Mouse (Mus musculus) cerebellum, adult 2 months (tissue): ENCODE results near the gene Epyc. TPM values are rescaled to one million over a fixed set of nuclear protein-coding genes. Genes with fewer than 3 reads are reported as not detected.

ENCODE experiments used
- DNase-seq, 2 experiments: peaks; one replicate each; pipeline ENCODE4 v3.0.0; 2021
- H3K27ac ChIP-seq: fragments of 200-500 bp; 2 replicates; pipeline ENCODE4 v1.5.1; 2012; ENCODE audit warnings: low read length, control low read depth, inconsistent platforms; ENCODE audit not compliant: insufficient read depth
- H3K27me3 ChIP-seq: fragments of 200-500 bp; 2 replicates; pipeline ENCODE4 v1.6.1; 2012; ENCODE audit warnings: inconsistent platforms, mild to moderate bottlenecking, low read length, moderate library complexity; ENCODE audit not compliant: control insufficient read depth, insufficient read depth
- H3K4me1 ChIP-seq: fragments of 200-500 bp; 2 replicates; pipeline ENCODE4 v1.6.1; 2011; ENCODE audit warnings: low read length; ENCODE audit not compliant: control insufficient read depth, insufficient read depth
- H3K4me3 ChIP-seq: fragments of 200-500 bp; replicated peaks from 2 replicates; pipeline ENCODE3; 2011; ENCODE audit warnings: mild to moderate bottlenecking, low read depth, low read length, control low read depth; ENCODE audit not compliant: insufficient read depth
- CTCF ChIP-seq: fragments of 200-500 bp; IDR thresholded peaks from 2 replicates; pipeline ENCODE4 v1.5.1; 2011; ENCODE audit warnings: low read depth, mild to moderate bottlenecking, control low read depth, low read length, moderate library complexity, borderline replicate concordance; ENCODE audit not compliant: insufficient read depth
- POLR2A ChIP-seq: fragments of 200-500 bp; IDR thresholded peaks from 2 replicates; pipeline ENCODE4 v1.6.1; 2011; ENCODE audit warnings: low read length, control low read depth, borderline replicate concordance; ENCODE audit not compliant: insufficient read depth
- WGBS: fragments of 180-500 bp; shearing (Covaris S2); methylation state at CpG from one replicate; pipeline ENCODE4 v1.1.7; 2018; 5-methylcytosine and 5-hydroxymethylcytosine counted together
- polyA plus RNA-seq: library from polyadenylated mRNA; depleted of rRNA; stranded (reverse); fragments of >200 nt; gene quantifications from 2 replicates; pipeline ENCODE4 v1.2.3, GENCODE M21; 2012

Epyc gene
- polyA plus RNA-seq, 1 experiment, result 0.05 TPM

DNA sequence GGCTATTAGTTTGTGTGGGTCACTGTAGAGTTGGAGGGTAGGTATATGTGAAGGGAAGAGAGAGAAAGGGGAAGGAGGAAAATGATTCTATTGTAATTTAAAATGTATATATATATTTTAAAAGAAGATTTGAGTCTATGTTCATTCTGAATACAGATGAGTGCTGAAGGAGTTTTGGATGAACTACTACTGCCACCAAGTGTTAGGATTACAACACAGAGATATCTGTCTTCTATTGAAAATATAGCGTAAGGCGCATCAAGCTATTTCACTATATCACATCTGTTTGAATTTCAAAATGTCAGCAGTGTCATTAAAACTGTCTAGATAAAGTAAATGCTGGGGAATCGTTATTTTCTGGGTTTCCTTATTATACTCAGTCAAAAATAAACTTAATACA lies 45.6 kb downstream of the Epyc start:
- H3K27ac ChIP-seq, result no peak overlapping the region
- 80% methylated on average over 3 of the region's 3 CpGs for WGBS
- no peak for DNase-seq

DNA sequence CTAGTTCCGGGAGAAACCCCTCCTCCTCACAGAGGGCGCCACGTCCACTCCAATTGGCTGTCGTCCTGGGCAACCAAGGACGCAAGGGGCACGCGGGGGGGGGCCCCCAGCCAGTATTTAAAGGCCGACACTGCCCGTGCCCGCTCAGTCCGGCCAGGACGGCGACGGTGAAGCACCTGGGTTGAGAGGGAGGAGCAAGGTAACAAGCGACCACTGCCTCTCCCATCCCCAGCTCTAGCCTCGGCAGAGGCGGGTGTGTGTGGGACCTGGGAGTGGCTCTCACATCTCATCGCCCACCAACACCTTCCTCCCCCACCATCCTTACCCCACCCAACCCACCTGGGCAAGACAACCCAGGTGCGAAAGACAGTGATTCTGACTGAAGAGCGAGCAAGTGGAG lies 49.0 kb downstream of the Epyc start, which contains the start of gene Ccer1:
Ccer1 (plus strand) TSS at position 147 of the 400 bp plus-strand sequence.
- Histone ChIP-seq H3K27ac (no peak within 1 kb of the TSS), H3K27me3 (no peaks in the 10 kb centered on the region), H3K4me1 (no peaks in the 10 kb centered on the region), H3K4me3 (no peak within 1 kb of the TSS)
- TF ChIP-seq CTCF (no peak), POLR2A (no peak)
- WGBS, result 73% methylated on average over 20 of the region's 20 CpGs
- DNase-seq, result no peak

More for the DNA sequence above, 45.6 kb downstream of the Epyc start:
- Histone ChIP-seq H3K4me1 (no peaks in the 10 kb centered on the region), H3K4me3 (no peak overlapping the region), H3K27me3 (no peaks in the 10 kb centered on the region)
- TF ChIP-seq POLR2A, result no peak
- TF ChIP-seq CTCF, result peak; percentile 32; the same call in 1 of the 2 replicates

DNA sequence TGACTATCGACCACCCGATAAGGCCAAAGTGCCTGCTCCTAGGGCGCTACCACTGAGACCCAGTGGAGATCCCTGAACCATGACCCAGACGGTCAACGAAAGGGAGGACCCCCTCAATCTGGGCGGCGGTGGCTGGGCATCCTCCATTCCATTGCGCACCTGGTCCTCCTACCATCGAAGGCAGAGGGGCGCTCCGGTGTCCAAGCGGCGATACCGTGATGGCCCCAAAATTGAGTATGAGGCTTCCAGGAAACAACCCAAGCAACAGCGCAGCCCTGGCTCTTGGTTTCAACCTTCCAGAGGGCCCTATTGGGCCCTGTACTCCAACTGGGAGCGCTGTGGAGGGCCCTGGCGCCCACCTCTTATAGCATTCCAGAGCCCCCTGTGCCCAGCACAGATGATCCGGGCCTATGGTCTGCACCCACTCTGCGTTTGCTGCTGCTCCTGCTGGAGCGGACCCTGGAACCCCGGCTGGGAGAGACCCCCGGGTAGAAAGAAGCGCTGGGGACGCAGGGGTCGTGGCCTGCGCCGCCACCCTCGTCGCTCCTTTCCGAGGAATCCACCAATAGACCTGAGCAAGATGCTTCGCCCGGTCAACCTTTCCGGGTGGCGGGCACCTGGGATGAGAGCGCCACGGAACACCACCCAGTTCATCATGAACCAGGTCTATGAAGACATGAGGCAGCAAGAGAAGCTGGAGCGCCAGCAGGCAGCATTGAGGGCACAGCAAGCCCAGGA lies 49.7 kb downstream of the Epyc start:
- Histone ChIP-seq H3K4me1 (no peaks in the 10 kb centered on the region), H3K4me3 (no peak overlapping the region), H3K27ac (no peak overlapping the region), H3K27me3 (no peaks in the 10 kb centered on the region)
- DNase-seq, result no peak
- no peak for TF ChIP-seq CTCF
- TF ChIP-seq POLR2A, result no peak
- 95% methylated on average over 37 of the region's 37 CpGs for WGBS

- Histone ChIP-seq H3K4me3 (no peak overlapping the region), H3K27me3 (no peaks in the 10 kb centered on the region), H3K27ac (no peak overlapping the region), H3K4me1 (no peaks in the 10 kb centered on the region)
- no peak for DNase-seq
- no peak for TF ChIP-seq POLR2A
- no peak for TF ChIP-seq CTCF
Measured at GRCm38 (mm10) chr10:97702321-97702720, 58.5 kb downstream of the Epyc start.

DNA sequence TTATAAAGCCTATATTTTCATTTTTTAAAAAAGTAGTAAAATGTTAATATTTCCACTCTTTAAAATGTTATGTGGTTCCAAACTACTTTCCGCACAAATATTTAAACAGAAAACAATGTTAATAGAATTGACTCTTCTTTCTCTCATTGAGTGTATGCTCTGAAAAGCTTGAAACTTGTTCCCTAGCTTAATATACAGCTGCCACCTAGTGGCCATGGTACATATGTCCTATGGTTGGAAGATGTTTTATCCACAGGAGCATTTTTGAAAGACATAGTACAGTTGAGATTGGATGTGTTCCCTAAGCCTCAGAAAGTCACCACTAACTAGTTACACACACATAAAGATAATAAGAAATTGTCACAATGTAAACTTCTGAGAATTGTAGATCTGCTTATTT lies 60.7 kb downstream of the Epyc start:
- DNase-seq, result peak in 1 of 2 experiments; percentile 31
- Histone ChIP-seq H3K27ac (no peak overlapping the region), H3K4me1 (no peaks in the 10 kb centered on the region), H3K4me3 (no peak overlapping the region), H3K27me3 (no peaks in the 10 kb centered on the region)
- WGBS, result 51% methylated on average over 1 of the region's 1 CpGs
- no peak for TF ChIP-seq POLR2A
- peak; percentile 19; the same call in 1 of the 2 replicates for TF ChIP-seq CTCF

DNA sequence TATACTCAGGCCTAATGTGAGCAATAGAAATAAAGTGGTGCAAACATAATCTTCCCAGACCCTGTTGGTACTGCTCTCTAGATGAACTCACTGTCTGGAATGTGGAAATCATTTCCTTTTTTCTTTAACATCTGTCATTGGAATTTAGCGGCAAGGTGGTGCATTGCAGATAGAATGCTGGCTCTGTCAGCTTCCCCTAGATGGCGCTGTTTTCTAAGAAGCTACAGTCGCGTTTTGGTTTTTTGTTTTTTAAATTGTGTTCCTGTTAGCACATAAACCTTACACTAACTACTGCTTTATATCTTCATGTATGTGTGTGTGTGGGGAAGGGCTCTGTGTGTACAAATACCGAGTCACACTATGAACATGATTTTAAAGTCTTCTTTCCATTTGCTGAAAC lies 68.8 kb downstream of the Epyc start:
- H3K4me3 ChIP-seq, result no peak overlapping the region
- 1% methylated on average over 5 of the region's 5 CpGs for WGBS
- no peaks in the 10 kb centered on the region for H3K27me3 ChIP-seq
- no peaks in the 10 kb centered on the region for H3K4me1 ChIP-seq
- TF ChIP-seq POLR2A (no peak), CTCF (peak; percentile 73; the same call in 1 of the 2 replicates)
- peak in 1 of 2 experiments; percentile 25 for DNase-seq
- no peak overlapping the region for H3K27ac ChIP-seq

- 48% methylated on average over 4 of the region's 4 CpGs for WGBS
- Histone ChIP-seq H3K27ac (no peak overlapping the region), H3K27me3 (no peaks in the 10 kb centered on the region), H3K4me1 (no peaks in the 10 kb centered on the region), H3K4me3 (no peak overlapping the region)
- TF ChIP-seq POLR2A, result no peak
- TF ChIP-seq CTCF, result no peak
- no peak for DNase-seq
Measured at GRCm38 (mm10) chr10:97714584-97714983, 70.7 kb downstream of the Epyc start.

DNA sequence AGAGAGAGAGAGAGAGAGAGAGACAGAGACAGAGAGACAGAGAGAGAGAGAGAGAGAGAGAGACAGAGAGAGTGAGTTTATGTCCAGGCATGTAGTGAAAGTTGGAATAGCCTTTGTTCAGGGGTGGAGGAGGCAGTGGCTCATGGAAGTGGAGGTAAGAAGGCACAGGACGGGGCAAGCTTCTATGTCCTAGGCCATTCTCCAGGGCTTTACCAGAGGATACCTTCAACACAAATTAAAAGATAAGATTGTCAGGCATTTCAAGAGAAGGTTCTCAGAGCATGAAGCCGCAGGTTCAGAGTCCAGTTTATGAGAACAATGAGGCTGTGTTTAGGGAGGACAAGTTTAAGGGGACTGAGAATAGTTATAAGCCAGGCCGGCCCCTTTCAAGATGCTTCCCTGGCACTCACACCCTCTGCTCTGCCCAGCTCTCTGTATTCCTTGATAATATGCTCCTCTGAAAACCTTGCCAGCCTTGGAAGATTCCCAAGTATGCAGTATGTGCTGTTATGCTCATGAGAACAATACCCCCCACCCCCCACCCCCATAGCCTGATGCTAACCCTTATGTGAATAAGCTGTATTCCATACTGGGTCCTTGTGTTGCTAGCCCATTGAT lies 71.5 kb downstream of the Epyc start:
- no peaks in the 10 kb centered on the region for H3K4me1 ChIP-seq
- no peak for DNase-seq
- no peak overlapping the region for H3K27ac ChIP-seq
- H3K4me3 ChIP-seq, result no peak overlapping the region
- 57% methylated on average over 3 of the region's 3 CpGs for WGBS
- TF ChIP-seq POLR2A, result no peak
- no peak for TF ChIP-seq CTCF
- no peaks in the 10 kb centered on the region for H3K27me3 ChIP-seq
